Mouse (Mus musculus) gastrocnemius, adult 8-10 months (tissue): Measurements from ENCODE around the gene Tbx2. TPM values are rescaled to one million over a fixed set of nuclear protein-coding genes. Genes with fewer than 3 reads are reported as not detected.
A peak's percentile ranks its signal among the peaks of the same experiment; 100 is the strongest.

Experiments
- DNase-seq, 2 experiments: peaks; one replicate each; pipeline ENCODE4 v3.0.0; 2022; ENCODE audit warnings: low spot score in 2 of 2
- total RNA-seq, 4 experiments: library from RNA; stranded (reverse); gene quantifications; 2 replicates each; pipeline ENCODE4 v1.2.4; 2022

The Tbx2 gene
- total RNA-seq, 4 experiments from 2014 or later: 0.68 to 2.7 (median 1.7) TPM

DNA sequence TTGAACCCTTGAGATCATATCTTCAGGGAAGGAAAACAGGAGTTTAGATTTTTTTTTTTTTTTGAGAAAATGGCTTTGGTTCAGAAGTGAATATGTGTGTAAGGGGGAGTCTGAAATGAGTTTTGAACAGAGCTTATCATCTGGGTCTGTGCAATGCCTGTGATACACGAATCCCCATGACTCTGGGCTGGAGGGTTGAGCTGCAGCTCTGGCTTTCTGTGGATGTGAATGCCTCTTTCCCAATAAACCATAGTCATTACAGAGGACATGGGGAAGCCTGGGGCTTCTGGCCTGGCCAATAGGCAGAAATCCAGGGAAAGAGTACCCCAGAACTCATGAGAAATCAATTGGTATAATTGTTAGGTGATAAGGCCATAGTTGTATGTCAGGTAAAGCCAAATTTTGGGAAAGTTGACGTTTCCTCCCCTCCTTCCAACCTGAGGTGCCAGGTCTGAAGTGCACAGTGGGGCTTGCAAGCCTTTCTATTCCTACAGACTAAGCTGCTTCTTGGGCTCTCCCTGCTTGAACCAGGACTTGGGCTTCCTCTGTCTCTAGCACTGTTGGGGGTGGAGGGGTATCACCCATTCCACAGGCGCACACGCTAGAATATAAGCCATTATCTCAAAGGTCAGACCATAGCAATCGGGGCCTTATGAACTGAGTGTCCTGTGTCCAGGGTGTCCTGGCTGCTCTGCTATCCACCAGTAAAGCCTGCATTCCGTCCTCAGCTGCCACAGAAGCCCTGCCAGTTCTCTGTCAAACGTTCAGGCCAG, 7.1 kb downstream of the Tbx2 start:
- no peak for DNase-seq

DNA sequence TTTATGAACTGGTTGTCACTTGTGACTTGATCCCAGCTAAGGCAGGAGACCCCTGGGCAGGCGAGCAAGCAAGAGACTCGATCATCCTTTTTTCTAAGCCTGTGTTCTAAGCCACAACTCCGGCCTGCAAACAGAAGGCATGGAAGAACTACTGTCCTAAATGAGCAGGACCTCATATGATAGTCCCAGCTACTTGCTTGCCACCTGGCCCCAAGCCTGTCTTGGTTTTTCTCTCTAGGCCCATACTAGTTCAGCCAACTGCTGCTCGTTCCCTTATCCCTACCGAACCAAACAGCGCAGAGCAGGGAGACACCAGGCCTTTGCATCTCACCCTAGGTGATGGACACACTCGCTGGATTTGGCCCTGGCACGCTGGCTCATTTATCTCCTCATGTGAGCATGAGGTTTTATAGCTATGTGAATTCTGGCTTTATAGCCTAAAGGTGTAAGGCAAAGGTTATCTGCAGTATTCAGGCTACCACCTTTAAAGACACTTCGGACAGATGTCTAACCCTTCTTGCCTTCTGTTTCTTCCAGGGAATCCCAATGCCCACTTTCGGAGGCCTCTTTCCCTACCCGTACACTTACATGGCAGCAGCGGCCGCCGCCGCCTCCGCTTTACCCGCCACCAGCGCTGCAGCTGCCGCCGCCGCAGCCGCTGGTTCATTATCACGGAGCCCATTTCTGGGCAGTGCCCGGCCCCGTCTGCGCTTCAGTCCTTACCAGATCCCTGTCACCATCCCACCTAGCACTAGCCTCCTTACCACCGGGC, 7.9 kb downstream of the Tbx2 start:
- DNase-seq: no peak

DNA sequence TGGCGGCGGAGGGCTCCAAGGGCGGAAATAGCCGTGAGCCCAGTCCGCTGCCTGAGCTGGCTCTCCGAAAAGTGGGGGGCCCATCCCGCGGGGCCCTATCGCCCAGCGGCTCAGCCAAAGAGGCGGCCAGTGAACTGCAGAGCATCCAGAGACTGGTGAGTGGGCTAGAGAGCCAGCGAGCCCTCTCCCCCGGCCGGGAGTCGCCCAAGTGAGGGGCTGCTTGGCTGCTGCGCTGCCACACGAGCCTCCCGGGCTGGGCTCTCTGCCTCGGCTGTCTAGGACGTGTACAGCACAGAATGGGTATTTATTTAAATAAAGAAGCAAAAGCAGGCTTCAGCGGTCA, 8.4 kb downstream of the Tbx2 start:
- DNase-seq: no peak

DNA sequence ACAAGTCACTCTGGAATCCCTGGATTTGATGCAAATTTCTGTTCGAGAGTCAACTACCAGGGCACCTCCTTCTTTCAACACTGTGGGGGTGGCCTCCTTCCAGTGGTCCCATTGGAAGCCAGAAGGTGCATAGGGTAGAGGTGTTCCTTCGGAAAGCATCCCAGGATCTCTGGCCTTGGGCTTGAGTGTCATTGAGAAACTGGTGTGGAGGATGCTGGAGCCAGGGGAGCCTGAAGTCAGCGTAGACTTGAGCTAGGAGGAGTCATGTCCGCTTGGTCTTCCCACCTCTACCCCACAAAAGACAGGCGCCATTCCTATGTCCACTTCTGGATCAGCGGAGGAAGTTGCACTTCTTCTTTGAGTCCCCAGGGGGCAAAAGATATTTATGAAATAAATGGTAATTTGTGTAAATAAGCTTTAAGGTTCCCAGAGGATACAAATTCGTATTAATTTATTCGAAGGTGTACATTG, 8.9 kb downstream of the Tbx2 start:
- no peak for DNase-seq

DNA sequence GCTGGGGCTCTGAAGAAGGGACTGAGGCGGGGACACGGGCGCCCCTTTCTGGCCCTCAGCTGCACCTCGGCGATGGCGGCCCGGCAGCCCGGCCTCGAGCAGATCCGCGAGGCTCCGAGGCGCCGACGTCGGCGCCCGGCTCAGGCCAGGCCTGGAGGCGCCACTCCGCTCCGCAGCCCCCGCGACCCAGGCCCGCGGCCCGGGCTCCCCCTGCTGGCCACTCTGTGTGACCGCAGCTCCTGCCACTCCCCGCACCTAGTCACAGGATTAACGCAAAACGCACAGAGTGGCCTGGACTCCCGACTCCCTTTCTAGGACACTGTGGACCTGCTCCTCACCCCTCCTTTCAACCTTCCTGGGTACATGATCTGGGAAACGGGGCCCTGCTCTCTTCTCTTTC, 9.6 kb downstream of the Tbx2 start:
- DNase-seq: no peak

DNA sequence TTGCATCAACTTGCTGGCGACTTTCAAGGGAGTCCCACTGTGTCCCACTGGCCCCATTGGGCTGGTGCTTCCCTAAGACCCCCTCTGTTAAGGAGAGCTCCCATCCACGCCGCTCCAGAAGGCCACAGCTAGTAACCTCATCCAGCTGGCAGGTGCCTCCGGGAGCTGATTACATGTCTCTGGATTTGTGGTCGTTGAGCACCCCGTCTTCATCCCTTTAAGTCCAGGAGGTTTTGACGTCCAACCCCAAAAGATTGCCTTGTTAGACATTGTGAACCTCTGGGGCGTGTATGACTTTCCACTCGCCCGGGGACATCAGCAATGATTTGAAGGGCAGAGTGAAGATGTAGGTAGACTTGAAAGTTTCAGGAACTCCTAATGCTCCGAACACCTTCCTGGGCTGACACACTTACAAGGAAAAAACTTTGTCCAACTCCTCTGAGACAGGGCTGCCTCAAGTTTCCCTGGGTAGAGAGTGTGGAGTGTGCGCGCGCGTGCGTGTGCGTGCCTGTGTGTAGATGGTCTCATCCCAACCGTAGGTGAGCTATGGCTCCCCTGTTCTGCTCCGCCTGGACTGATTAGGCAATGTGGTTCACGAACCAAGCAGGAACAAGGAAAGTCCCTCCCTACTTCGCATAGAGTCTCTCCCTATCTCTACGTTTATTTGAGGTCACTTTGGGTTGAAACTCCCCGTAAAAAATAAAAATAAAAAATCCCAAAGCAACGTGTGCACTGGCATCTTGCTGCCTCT, 10.4 kb downstream of the Tbx2 start:
- no peak for DNase-seq

DNA sequence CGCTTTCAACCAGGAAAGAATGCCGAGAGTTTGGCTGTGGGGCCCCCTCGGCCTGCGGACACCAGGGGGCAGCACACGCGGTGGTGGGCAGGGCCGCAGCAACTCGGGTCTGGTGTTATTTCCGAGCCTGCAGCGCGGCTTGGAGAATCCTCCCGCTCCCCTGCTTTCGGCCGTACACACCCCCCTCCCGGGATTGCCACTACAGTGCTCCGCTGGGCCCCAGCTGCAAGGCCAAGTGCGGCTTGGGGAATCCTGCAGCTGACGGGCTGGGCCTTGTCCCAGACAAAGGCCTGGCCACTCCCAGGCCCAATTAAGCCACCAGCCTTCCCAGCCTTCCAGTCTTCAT, 11.0 kb downstream of the Tbx2 start:
- peak; percentile 66 to 76 for DNase-seq

DNA sequence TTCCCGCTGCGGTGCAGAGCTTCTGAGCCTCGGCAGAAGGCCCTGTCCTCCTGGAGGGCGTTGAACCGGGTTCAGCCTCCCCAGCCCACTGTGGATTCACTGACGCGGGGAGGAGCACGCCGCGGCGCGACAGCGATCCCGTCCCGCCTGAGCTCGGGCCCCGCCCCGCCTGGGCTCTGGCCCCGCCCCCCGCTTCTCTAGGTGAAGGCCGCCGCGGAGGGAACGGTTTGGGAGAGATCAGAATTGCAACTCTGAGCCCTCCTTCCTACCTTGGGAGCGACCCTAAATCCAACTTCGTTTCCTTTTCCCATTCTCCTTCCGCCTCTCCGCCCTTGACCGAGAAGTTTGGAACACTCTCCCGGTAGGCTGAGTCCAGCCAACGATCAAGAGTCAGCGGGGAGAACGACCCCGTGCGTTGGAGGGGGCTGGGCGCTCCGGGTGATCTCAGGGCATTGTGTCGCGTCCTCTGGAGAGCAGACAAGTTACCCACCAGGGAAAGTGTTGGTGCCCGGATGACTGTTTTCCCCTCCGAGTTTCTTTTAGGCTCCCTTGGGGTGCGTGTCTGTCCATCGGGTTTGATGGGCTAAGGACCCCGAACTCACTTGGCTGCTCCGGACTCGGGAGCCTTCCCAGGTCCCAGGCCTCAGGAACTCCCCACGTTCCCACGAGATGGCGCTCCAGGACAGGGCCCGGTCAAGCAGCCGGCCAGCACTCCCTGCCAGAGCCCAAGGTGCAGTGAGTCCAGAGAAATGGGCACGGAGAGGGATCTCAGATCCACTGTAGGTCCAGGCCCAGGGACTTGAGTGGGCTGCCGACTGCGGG, 12.0 kb downstream of the Tbx2 start:
- peak; percentile 77 to 85 for DNase-seq

DNA sequence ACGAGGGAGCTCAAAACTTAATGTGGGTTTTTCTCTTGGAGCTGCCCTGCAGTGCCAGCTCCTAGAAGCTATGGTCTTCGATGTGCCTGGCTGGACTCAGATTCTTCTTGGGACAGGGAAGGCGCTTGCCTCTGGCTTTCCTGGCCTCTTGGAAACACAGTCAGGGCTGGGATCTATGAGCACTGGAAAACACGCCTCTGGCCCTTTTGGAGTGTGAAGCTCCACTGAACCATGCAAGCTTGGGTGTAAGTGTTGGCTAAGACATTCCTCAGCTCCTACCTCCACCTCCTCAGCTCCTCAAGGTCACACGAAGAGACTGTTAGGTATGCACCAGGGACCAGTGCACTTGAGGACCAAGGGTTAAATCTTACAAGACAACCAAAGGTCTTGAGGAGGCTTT, 12.6 kb downstream of the Tbx2 start:
- DNase-seq: no peak

DNA sequence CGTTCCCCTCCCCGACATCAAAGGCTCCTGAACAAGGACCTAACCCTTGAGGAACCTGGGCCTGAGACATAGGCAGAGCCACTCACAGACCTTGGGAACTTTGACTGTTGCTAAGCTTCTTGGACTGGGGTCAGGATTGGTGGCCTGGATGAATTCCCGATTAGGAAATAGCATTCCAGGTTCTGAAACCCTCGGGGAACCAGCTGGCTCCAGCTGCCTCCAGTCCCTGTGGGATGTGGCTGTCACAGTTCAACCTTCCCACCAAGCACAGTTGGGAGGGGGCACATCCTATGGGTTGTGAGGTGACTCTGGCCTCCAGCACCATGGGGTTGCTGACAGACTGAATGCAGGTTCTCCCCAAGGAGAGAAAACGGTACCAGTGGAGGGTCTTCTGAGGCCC, 13.6 kb downstream of the Tbx2 start:
- no peak for DNase-seq

DNA sequence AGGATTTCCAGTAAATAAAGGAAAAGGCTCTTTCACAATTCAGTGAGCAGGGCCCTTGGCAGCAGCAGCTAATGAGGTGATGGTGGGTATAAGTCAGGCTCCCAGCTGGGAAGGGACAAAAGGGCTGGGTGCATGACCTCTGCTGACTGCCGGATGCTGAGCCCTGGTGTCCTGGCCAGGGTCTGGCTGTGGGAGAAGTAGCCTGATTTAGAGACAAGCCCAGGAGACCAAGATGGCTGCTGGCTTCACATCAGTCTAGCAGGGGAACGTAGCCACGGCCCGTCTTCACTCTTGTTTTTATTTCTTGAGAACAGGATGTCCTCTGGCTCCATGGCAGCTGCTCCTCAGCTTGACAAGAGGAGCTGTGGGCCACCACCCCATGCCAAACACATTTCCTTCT, 14.2 kb downstream of the Tbx2 start:
- DNase-seq: peak in 1 of 2 experiments; percentile 44

DNA sequence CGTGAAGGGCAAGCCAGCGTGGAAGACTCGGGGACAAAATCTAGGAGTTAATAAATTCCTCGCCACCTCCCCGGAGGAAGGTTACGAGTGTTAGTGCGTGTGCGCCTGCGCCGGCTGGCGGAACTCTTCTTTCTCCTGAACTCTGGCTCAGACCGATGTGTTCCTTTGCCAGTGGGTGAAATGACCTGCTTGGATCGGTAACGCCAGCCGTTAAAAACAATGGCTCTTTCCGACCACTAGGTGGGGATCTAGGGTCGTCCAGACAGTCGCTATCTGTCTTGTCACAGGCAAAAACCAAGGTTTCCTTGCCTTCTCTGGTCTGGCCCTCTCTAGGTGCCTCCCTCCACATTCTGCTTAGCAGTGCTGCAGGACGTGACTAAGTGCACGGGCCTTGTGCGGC, 16.7 kb downstream of the Tbx2 start:
- no peak for DNase-seq

DNA sequence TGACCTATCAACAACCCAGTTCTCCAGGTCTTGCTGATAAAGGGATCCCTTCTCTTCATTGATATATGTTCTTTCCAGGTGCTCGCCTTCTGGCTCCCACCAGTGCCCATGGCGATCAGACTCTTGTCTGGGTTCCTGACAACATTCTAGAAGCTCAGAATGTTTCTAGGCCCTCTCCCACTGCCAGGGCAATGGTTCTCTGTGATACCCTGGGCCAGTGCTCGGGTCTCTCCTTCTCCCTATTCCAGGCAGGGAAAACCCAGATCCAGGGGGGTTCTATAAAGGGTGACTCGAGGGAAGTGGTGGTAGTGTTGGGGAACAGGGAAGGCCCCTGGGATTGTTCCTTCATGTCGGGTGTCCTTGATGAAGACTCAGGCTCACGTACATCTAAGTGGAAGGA, 17.9 kb downstream of the Tbx2 start, which contains the start of gene Gm11444:
Gm11444 (minus strand) TSS at position 101 of the 400 bp plus-strand sequence.
- DNase-seq: no peak

DNA sequence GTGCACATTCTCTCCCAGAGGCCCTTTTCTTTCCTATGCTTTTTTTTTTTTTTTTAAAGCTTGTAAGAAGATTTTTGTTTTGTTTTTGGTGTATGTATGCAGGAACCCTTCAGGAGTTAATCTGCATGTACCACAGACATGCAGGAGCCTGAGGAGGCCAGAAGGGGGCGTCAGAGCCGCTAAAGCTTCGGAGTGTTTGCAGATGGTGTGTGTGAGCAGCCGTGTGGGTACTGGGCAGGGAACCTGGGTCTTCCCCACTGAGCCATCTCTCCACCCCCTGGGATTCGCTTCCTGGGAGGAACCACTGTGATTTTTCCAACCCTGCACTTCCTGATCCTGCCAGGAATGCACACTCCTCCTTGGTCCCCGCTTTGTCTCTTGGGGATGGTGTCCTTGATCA, 18.4 kb downstream of the Tbx2 start:
- DNase-seq: no peak

DNA sequence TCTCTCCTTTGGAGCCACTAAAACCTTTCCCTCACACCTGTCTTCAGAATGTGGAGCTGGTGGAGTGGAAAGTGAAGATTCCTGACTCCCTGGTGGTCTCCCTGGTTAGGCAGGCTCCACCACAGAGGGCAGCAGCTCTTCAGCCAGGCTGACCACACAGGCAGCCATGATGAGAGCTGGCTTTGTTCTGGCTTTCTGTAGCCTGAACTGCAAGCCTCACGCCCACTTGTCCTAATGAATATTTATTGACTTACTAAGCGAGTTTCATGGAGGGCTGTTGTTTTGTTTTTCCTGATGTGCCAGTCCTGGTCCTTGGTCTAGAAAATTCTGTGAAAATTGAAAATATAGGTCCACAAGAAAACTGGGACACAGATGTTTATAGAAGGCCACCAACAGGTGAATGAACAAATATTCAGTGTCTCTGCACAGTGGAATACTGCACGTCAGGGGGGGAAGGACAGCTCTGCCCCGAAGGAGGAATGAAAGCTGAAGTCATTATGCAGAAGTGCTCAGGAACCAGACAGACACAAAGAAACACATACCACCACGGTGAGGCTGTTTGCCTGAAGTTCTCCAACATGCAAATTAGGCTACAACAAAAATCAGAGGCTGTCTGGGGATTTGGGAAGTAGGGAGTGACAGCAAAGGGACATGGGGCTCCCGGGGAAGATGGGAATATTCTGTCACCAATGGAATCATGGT, 25.8 kb downstream of the Tbx2 start:
- no peak for DNase-seq

DNA sequence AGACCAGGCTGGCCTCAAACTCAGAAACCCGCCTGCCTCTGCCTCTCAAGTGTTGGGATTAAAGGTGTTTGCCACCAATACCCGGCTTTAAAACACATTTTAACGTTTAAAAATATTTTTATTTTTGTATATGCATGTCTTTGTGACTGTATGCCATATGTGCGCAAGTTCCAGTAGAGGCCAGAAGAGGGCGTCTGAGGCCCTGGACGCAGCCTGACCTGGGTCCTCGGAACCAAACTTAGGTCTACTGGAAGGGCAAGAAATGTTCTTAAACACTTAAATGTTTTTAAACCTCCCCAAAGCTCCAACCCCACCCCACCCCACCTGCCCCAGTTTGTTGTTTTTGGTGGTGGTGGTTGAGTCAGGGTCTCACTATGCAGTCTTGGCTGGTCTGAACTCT, 32.0 kb downstream of the Tbx2 start:
- DNase-seq: no peak

DNA sequence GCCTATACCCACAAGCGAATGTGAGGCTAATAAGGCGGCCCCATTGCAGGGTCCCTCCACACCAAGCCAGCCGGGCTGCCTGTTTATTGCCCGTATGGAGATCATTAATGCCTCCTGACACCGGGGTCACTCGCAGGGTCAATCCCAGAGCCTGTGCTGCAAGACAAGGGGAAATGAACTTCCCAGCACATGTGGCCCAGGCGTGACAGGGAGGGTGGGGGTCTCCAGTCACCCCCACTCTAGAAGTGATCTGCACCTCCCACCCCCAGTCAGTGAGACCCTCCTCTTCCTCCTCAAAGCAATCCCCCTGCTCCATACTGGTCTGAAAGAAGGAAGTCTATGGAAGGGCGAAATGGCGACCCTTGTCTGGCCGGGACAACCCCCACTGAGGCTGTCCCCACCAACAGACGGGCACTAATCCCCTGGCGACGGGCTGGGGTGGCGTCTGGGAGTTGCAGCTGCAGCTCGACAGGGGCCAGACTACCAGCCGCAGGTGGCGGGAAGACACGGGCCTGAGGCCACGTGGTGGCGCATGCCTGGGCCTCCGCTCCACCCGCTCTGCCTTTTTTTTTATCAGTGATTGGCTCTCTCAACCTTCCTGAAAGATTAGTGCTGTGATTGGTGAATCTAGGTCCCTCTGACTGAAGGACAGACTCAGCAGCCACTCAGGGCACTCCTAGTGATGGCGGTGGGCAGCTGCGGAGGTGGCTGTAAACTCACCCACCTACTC, 43.9 kb downstream of the Tbx2 start:
- DNase-seq: no peak

DNA sequence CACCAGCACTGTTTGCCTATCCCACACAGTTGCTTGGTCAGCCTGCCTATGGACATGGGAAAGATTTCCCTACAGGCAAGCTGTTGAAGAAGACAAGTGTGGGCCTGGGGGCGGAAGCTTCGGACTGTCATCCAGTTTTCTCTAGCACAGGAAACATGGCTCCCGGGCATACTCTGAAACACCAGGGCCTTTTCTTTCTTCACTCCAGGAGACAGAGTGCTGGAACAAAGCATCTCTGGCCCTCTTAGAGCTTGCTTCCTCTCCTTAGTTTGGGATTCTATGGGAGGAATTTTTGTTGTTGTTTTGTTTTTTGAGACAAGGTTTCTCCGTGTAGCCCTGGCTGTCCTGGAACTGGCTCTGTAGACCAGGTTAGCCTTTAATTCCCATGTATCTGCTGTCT, 52.1 kb downstream of the Tbx2 start:
- DNase-seq: no peak

DNA sequence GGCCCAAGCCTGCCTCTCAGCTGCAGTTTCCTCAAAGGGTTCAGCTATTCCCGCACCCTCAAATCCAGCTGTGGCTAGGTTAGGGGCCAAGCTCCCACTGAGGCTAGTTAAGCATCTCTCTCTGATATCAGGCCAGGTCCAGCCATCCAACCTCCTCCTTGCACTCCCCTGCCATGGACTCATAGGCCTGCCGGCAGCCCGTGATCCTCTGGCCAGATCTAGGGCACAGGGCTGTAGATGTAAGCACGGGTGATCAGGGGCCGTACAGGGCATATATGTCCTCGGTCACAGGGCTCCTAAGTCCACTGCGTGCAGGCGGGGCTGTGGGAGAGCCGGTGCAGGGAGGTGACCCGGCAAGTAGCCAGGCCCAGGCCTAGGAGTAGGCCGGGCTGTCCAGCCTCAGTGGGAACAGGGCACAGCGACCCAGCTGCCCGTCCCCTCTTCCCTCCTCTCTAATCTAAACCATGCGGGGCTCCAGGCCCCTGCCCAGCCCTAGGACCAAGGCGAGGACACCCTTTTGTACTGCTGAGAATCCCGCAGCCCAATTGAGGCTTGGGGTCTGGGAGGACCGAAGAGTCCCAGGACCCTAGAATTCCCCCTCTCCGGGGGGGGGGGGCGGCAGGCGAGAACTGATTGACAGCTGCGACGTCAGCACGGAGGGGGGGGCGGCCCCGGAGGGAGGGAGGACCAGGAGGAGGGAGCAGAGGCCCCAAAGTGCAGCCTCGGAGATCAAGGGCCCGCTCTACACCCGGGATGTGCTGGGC, 53.5 kb downstream of the Tbx2 start, which contains the start of gene Tbx4:
Tbx4 (plus strand) TSS at position 758 of the 764 bp plus-strand sequence.
- no peak for DNase-seq
